Mouse (Mus musculus) lung, adult 2 months (tissue): ENCODE data around the gene Egfl8.

Experiments
- CTCF ChIP-seq: fragments of 200-500 bp; IDR thresholded peaks from 2 replicates; pipeline ENCODE4 v1.5.1; 2011; ENCODE audit warnings: mild to moderate bottlenecking, low read length, control low read depth; ENCODE audit not compliant: insufficient read depth
- POLR2A ChIP-seq: fragments of 200-500 bp; IDR thresholded peaks from 2 replicates; pipeline ENCODE4 v1.6.1; 2011; ENCODE audit warnings: low read depth, mild to moderate bottlenecking, control low read depth, low read length, borderline replicate concordance; ENCODE audit errors: extremely low read depth

GRCm38 (mm10) chr17:34664472-34664871, 48.7 kb upstream of the Egfl8 start:
- TF ChIP-seq CTCF (no peak), POLR2A (no peak)
